Mouse (Mus musculus): ENCODE measurements at regions not wholly inside any gene's neighbourhood (a gene's known extent, or its start where the extent isn't known, plus 50 kb on each side); places are given as distances from the start of the nearest gene placed in this dataset.

- dilution Hi-C loops (cut with MboI; ENCODE audit: extremely low pct_ligation_motif_present, extremely low pct_unique_long_range_greater_than_20kb, low sequenced_read_pairs) (no loop called here), in situ Hi-C loops (cut with MboI; ENCODE audit: low pct_ligation_motif_present, low pct_unique_long_range_greater_than_20kb, low sequenced_read_pairs) (loop anchor here (25.0 kb wide), 1 partner anchor 1276 kb away; no protein-coding TSS in a partner anchor)
- DNase-seq (ENCODE audit: extremely low read depth): no peak
These were observed 1413.9 kb upstream of the A1bg start for GRCm38 (mm10) chr15:62336454-62337284.

GRCm38 (mm10) chr15:62334256-62335009 is 1411.6 kb upstream of the A1bg start:
- dilution Hi-C loops (cut with MboI; ENCODE audit: extremely low pct_ligation_motif_present, extremely low pct_unique_long_range_greater_than_20kb, low sequenced_read_pairs) (no loop called here), in situ Hi-C loops (cut with MboI; ENCODE audit: low pct_ligation_motif_present, low pct_unique_long_range_greater_than_20kb, low sequenced_read_pairs) (loop anchor here (25.0 kb wide), 1 partner anchor 1278 kb away; no protein-coding TSS in a partner anchor)
- H3K4me2 ChIP-seq (ENCODE audit: insufficient read depth, low read depth, poor library complexity, severe bottlenecking): no peak overlapping the region

More at GRCm38 (mm10) chr15:62336454-62337284, 1413.9 kb upstream of the A1bg start:
- no peaks in the 10 kb centered on the region for H3K27me3 ChIP-seq (replicated peaks)
- H3K36me3 ChIP-seq (replicated peaks in 1 of 2; ENCODE audit: control insufficient read depth in 1 of 2, insufficient read depth in 1 of 2, low read length in 1 of 2): no peaks in the 10 kb centered on the region
- H3K9me3 ChIP-seq (replicated peaks; ENCODE audit: low read length): peaks cover 4% of the 10 kb centered on the region
- H3K4me1 ChIP-seq (ENCODE audit: control insufficient read depth in 1 of 2, insufficient read depth in 2 of 2): peaks cover 18 to 37% of the 10 kb centered on the region in 2 experiments
- TF ChIP-seq ELF1 (IDR thresholded peaks at IDR 0.05; ENCODE audit: low read depth, low read length) (no peak), HCFC1 (IDR thresholded peaks at IDR 0.05; ENCODE audit: low read depth, low read length) (no peak)
- no peak overlapping the region for H3K27ac ChIP-seq (ENCODE audit: insufficient read depth, low read depth)
- H3K79me2 ChIP-seq (replicated peaks; ENCODE audit: control insufficient read depth, extremely low read depth, insufficient read depth, poor library complexity, severe bottlenecking): no peaks in the 10 kb centered on the region
- H3K4me2 ChIP-seq (ENCODE audit: insufficient read depth, low read depth, poor library complexity, severe bottlenecking): no peak overlapping the region
- H3K4me3 ChIP-seq (replicated peaks in 1 of 3; ENCODE audit: low read depth in 2 of 3, low read length in 2 of 3, poor library complexity in 1 of 3): no peak overlapping the region
- H3K9ac ChIP-seq (ENCODE audit: insufficient read depth, low read depth): no peak overlapping the region

GRCm38 (mm10) chr15:62332129-62332528 is 1409.3 kb upstream of the A1bg start:
- in situ Hi-C loops (cut with MboI; ENCODE audit: low pct_ligation_motif_present, low pct_unique_long_range_greater_than_20kb, low sequenced_read_pairs) (loop anchor here (25.0 kb wide), 1 partner anchor 1280 kb away; no protein-coding TSS in a partner anchor), dilution Hi-C loops (cut with MboI; ENCODE audit: extremely low pct_ligation_motif_present, extremely low pct_unique_long_range_greater_than_20kb, low sequenced_read_pairs) (no loop called here)
- no peaks in the 10 kb centered on the region for H3K79me2 ChIP-seq (replicated peaks; ENCODE audit: control insufficient read depth, extremely low read depth, insufficient read depth, poor library complexity, severe bottlenecking)
- no peaks in the 10 kb centered on the region for H3K36me3 ChIP-seq (replicated peaks in 1 of 2; ENCODE audit: control insufficient read depth in 1 of 2, insufficient read depth in 1 of 2, low read length in 1 of 2)
- H3K27ac ChIP-seq (ENCODE audit: insufficient read depth, low read depth): no peak overlapping the region
- peaks cover 47 to 81% of the 10 kb centered on the region in 2 experiments for H3K4me1 ChIP-seq (ENCODE audit: control insufficient read depth in 1 of 2, insufficient read depth in 2 of 2)
- no peak for TF ChIP-seq MXI1 (IDR thresholded peaks at IDR 0.05; ENCODE audit: low read depth, low read length)
- TF ChIP-seq SMC3 (IDR thresholded peaks at IDR 0.05; ENCODE audit: low read depth, low read length): no peak
- no peak for TF ChIP-seq ZMIZ1 (IDR thresholded peaks at IDR 0.05; ENCODE audit: low read depth, low read length)
- TF ChIP-seq MAFK (IDR thresholded peaks at IDR 0.05; ENCODE audit: insufficient replicate concordance, low read length): no peak
- TF ChIP-seq USF1 (IDR thresholded peaks at IDR 0.05; ENCODE audit: low read depth, low read length): no peak
- no peak for TF ChIP-seq ZKSCAN1 (IDR thresholded peaks at IDR 0.05; ENCODE audit: borderline replicate concordance, low read depth, low read length)
- TF ChIP-seq ZC3H11A (IDR thresholded peaks at IDR 0.05; ENCODE audit: low read depth, low read length): no peak
- TF ChIP-seq JUND (conservative IDR thresholded peaks at IDR 0.05; ENCODE audit: low read depth, low read length): no peak
- TF ChIP-seq POLR2A (IDR thresholded peaks at IDR 0.05; ENCODE audit: low read depth, low read length): no peak
- TF ChIP-seq PAX5 (IDR thresholded peaks at IDR 0.05; ENCODE audit: low read length): no peak
- TF ChIP-seq IRF4 (IDR thresholded peaks at IDR 0.05; ENCODE audit: low read depth, low read length): no peak
- TF ChIP-seq NELFE (IDR thresholded peaks at IDR 0.05; ENCODE audit: low read depth, low read length): no peak
- no peak for TF ChIP-seq HCFC1 (IDR thresholded peaks at IDR 0.05; ENCODE audit: low read depth, low read length)
- TF ChIP-seq MYC (IDR thresholded peaks at IDR 0.05; ENCODE audit: low read depth, low read length): no peak
- H3K9ac ChIP-seq (ENCODE audit: insufficient read depth, low read depth): no peak overlapping the region
- H3K4me3 ChIP-seq (replicated peaks in 1 of 3; ENCODE audit: low read depth in 2 of 3, low read length in 2 of 3, poor library complexity in 1 of 3): no peak overlapping the region
- H3K27me3 ChIP-seq (replicated peaks): no peaks in the 10 kb centered on the region
- no peak overlapping the region for H3K4me2 ChIP-seq (ENCODE audit: insufficient read depth, low read depth, poor library complexity, severe bottlenecking)
- DNase-seq (ENCODE audit: extremely low read depth): no peak
- H3K9me3 ChIP-seq (replicated peaks; ENCODE audit: low read length): no peaks in the 10 kb centered on the region

More at GRCm38 (mm10) chr15:62334256-62335009, 1411.6 kb upstream of the A1bg start:
- no peaks in the 10 kb centered on the region for H3K36me3 ChIP-seq (replicated peaks in 1 of 2; ENCODE audit: control insufficient read depth in 1 of 2, insufficient read depth in 1 of 2, low read length in 1 of 2)
- peaks cover 34 to 59% of the 10 kb centered on the region in 2 experiments for H3K4me1 ChIP-seq (ENCODE audit: control insufficient read depth in 1 of 2, insufficient read depth in 2 of 2)
- H3K4me3 ChIP-seq (replicated peaks in 1 of 3; ENCODE audit: low read depth in 2 of 3, low read length in 2 of 3, poor library complexity in 1 of 3): no peak overlapping the region
- no peaks in the 10 kb centered on the region for H3K79me2 ChIP-seq (replicated peaks; ENCODE audit: control insufficient read depth, extremely low read depth, insufficient read depth, poor library complexity, severe bottlenecking)
- H3K9ac ChIP-seq (ENCODE audit: insufficient read depth, low read depth): no peak overlapping the region
- TF ChIP-seq E2F4 (IDR thresholded peaks at IDR 0.05; ENCODE audit: insufficient replicate concordance, low read depth, low read length): no peak
- no peak for TF ChIP-seq HCFC1 (IDR thresholded peaks at IDR 0.05; ENCODE audit: low read depth, low read length)
- no peak for TF ChIP-seq TBP (conservative IDR thresholded peaks at IDR 0.05; ENCODE audit: low read depth, low read length)
- TF ChIP-seq SMC3 (IDR thresholded peaks at IDR 0.05; ENCODE audit: low read depth, low read length): peak; percentile 69
- TF ChIP-seq TCF12 (IDR thresholded peaks at IDR 0.05; ENCODE audit: low read depth, low read length): no peak
- TF ChIP-seq MYC (IDR thresholded peaks at IDR 0.05; ENCODE audit: low read depth, low read length): peak; percentile 35; the same call in 1 of the 2 replicates
- no peak for TF ChIP-seq KAT2A (IDR thresholded peaks at IDR 0.05; ENCODE audit: insufficient replicate concordance, low read length)
- TF ChIP-seq JUND (conservative IDR thresholded peaks at IDR 0.05; ENCODE audit: low read depth, low read length): no peak
- no peak for TF ChIP-seq MAFK (IDR thresholded peaks at IDR 0.05; ENCODE audit: insufficient replicate concordance, low read length)
- peak; percentile 52 for TF ChIP-seq RAD21 (IDR thresholded peaks at IDR 0.05; ENCODE audit: low read depth, low read length)
- no peak for TF ChIP-seq GABPA (IDR thresholded peaks at IDR 0.05; ENCODE audit: insufficient replicate concordance, low read depth, low read length)
- TF ChIP-seq MEF2A (IDR thresholded peaks at IDR 0.05; ENCODE audit: borderline replicate concordance, low read depth, low read length): no peak
- TF ChIP-seq CTCF (conservative IDR thresholded peaks at IDR 0.05 in 1 of 2, IDR thresholded peaks at IDR 0.05 in 1 of 2; ENCODE audit: low read depth in 2 of 2, low read length in 2 of 2): peak in 1 of 2 experiments; percentile 52; a peak in 3 of 4 replicates
- TF ChIP-seq UBTF (IDR thresholded peaks at IDR 0.05; ENCODE audit: low read depth, low read length): no peak
- no peak overlapping the region for H3K27ac ChIP-seq (ENCODE audit: insufficient read depth, low read depth)
- no peak for DNase-seq (ENCODE audit: extremely low read depth)
- no peaks in the 10 kb centered on the region for H3K27me3 ChIP-seq (replicated peaks)
- H3K9me3 ChIP-seq (replicated peaks; ENCODE audit: low read length): no peaks in the 10 kb centered on the region
